Mouse (Mus musculus): ENCODE measurements around the gene Cdc42ep1. TPM values are rescaled to one million over a fixed set of nuclear protein-coding genes. Genes with fewer than 3 reads are reported as not detected.
A peak's percentile ranks its signal among the peaks of the same experiment; 100 is the strongest.

Gene Cdc42ep1
- total and polyA plus RNA-seq, 2 experiments from 2014 or later, result 8.3 to 13.5 TPM

DNA sequence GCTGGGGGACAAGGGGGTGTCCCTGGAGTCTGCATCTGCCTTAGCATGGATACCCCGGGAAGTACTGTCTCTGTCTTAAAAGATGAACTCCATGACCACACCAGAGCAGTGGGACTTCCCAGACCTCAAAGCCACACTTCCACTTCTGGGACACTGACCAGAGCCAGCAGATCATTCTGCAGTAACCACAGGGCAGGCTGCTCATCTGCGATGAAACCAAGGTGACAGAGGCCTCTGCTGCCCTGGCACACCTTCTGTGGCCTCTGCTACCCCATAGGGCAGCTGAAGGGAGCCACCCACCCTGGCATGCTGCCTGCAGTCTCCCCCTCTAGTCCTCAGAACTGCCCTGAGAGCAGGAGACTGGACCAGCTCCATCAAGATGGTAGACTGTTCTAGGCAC is 53.3 kb downstream of the Cdc42ep1 start:
- 0 out of 2 replicates have a peak, but pooled peaks cover 4% of the 10 kb centered on the region for H3K27me3 ChIP-seq (ENCODE audit: insufficient read depth, low read length)
- no peak overlapping the region for H3K9ac ChIP-seq
- no peak overlapping the region for H3K27ac ChIP-seq (ENCODE audit: low read depth, low read length)
- no peaks in the 10 kb centered on the region for H3K4me1 ChIP-seq (ENCODE audit: insufficient read depth)
- WGBS, result 82% methylated on average over 2 of the region's 2 CpGs
- peaks cover 27% of the 10 kb centered on the region for H3K36me3 ChIP-seq (ENCODE audit: insufficient read depth)
- ATAC-seq, result no peak
- TF ChIP-seq CTCF (IDR thresholded peaks at IDR 0.05; ENCODE audit: low read depth), result no peak
- H3K9me3 ChIP-seq (ENCODE audit: low read length), result no peaks in the 10 kb centered on the region
- DNase-seq, result no peak
- H3K4me2 ChIP-seq (ENCODE audit: low read depth), result no peak overlapping the region
- H3K4me3 ChIP-seq (ENCODE audit: low read depth, low read length), result no peak overlapping the region

DNA sequence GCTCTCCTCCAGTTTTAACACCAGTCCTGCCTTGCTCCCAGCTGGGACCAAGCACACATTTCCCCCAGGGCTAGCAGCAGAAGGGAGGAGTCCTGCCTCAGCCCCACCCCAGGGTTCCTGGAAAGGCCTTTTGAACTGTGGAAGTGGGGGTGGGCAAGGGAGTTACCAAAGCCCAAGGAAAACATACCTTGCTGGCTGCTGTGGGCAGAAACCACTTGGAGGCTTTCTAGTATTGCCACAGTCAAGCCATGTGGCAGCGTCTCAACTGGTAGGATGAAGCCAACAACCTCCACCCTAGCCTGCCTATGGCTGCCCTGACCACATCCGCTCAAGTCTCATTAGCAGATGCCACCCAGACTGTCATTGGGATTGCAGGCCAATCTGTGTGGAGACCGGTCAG is 53.7 kb downstream of the Cdc42ep1 start:
- Histone ChIP-seq H3K4me3 (ENCODE audit: low read depth, low read length) (no peak overlapping the region), H3K9ac (no peak overlapping the region), H3K27me3 (ENCODE audit: insufficient read depth, low read length) (0 out of 2 replicates have a peak, but pooled peaks cover 4% of the 10 kb centered on the region), H3K27ac (ENCODE audit: low read depth, low read length) (no peak overlapping the region), H3K4me1 (ENCODE audit: insufficient read depth) (no peaks in the 10 kb centered on the region), H3K36me3 (ENCODE audit: insufficient read depth) (peaks cover 23% of the 10 kb centered on the region), H3K4me2 (ENCODE audit: low read depth) (no peak overlapping the region), H3K9me3 (ENCODE audit: low read length) (no peaks in the 10 kb centered on the region)
- DNase-seq, result no peak
- TF ChIP-seq CTCF (IDR thresholded peaks at IDR 0.05; ENCODE audit: low read depth), result no peak
- no peak for ATAC-seq
- 86% methylated on average over 3 of the region's 3 CpGs for WGBS

- WGBS, result 92% methylated on average over 4 of the region's 4 CpGs
- DNase-seq (no peak), ATAC-seq (no peak)
Observed at GRCm38 (mm10) chr15:78897488-78897887, 55.1 kb downstream of the Cdc42ep1 start.

DNA sequence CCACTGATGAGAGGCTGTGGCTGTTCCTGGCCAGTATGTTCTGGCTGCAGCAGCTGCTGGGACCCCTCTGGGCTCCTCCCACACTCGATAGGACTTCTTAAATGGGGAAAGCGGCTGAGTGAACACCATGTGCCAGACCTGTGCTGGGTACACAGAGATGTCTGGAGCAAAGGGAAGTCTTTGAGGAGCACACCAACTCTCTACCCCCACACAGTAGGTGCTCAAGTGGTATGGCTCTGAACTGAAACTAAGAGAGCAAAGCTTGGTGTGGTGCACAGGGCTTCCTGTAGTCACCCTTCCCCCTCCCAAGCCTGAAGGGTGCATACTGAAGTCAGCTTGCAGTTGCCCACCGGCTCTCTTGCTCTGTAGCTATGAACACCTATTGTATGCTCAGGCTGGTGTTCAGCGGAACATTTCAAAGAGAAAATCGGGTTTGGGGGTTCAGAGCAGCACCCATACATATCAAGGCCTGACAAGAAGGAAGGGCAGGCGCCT is 56.1 kb downstream of the Cdc42ep1 start:
- no peak for DNase-seq
- Histone ChIP-seq H3K27ac (ENCODE audit: low read depth, low read length) (no peak overlapping the region), H3K4me2 (ENCODE audit: low read depth) (no peak overlapping the region)

More at GRCm38 (mm10) chr15:78897488-78897887, 55.1 kb downstream of the Cdc42ep1 start:
- Histone ChIP-seq H3K9me3 (ENCODE audit: low read length) (no peaks in the 10 kb centered on the region), H3K27me3 (ENCODE audit: insufficient read depth, low read length) (0 out of 2 replicates have a peak, but pooled peaks cover 4% of the 10 kb centered on the region), H3K36me3 (ENCODE audit: insufficient read depth) (peaks cover 10% of the 10 kb centered on the region), H3K4me2 (ENCODE audit: low read depth) (no peak overlapping the region), H3K4me1 (ENCODE audit: insufficient read depth) (no peaks in the 10 kb centered on the region), H3K9ac (no peak overlapping the region), H3K4me3 (ENCODE audit: low read depth, low read length) (no peak overlapping the region), H3K27ac (ENCODE audit: low read depth, low read length) (no peak overlapping the region)
- no peak for TF ChIP-seq CTCF (IDR thresholded peaks at IDR 0.05; ENCODE audit: low read depth)

GRCm38 (mm10) chr15:78899409-78899739 is 57.0 kb downstream of the Cdc42ep1 start, which contains the start of gene Gm49510:
Gene Gm49510 (plus strand): TSS chr15:78899667.
- H3K9me3 ChIP-seq (ENCODE audit: low read length), result no peaks in the 10 kb centered on the region
- no peak for TF ChIP-seq CTCF (IDR thresholded peaks at IDR 0.05; ENCODE audit: low read depth)
- no peak for ATAC-seq
- H3K4me2 ChIP-seq (ENCODE audit: low read depth), result peak within 1 kb of the TSS; percentile 98
- 4% methylated on average over 20 of the region's 20 CpGs for WGBS
- 0 out of 2 replicates have a peak within 1 kb of the TSS, but pooled peaks have one; percentile 35 for H3K27ac ChIP-seq (ENCODE audit: low read depth, low read length)
- no peak for DNase-seq
- peak within 1 kb of the TSS; percentile 56 for H3K9ac ChIP-seq
- peak within 1 kb of the TSS; percentile 48 for H3K4me3 ChIP-seq (ENCODE audit: low read depth, low read length)
- H3K27me3 ChIP-seq (ENCODE audit: insufficient read depth, low read length), result 0 out of 2 replicates have a peak, but pooled peaks cover 4% of the 10 kb centered on the region
- H3K36me3 ChIP-seq (ENCODE audit: insufficient read depth), result no peaks in the 10 kb centered on the region
- no peaks in the 10 kb centered on the region for H3K4me1 ChIP-seq (ENCODE audit: insufficient read depth)

More for the DNA sequence above, 56.1 kb downstream of the Cdc42ep1 start:
- ATAC-seq, result no peak
- 59% methylated on average over 6 of the region's 6 CpGs for WGBS
- Histone ChIP-seq H3K4me3 (ENCODE audit: low read depth, low read length) (no peak overlapping the region), H3K4me1 (ENCODE audit: insufficient read depth) (no peaks in the 10 kb centered on the region), H3K36me3 (ENCODE audit: insufficient read depth) (no peaks in the 10 kb centered on the region; the same call in 1 of the 2 replicates), H3K9ac (no peak overlapping the region), H3K27me3 (ENCODE audit: insufficient read depth, low read length) (0 out of 2 replicates have a peak, but pooled peaks cover 4% of the 10 kb centered on the region), H3K9me3 (ENCODE audit: low read length) (no peaks in the 10 kb centered on the region)
- TF ChIP-seq CTCF (IDR thresholded peaks at IDR 0.05; ENCODE audit: low read depth), result no peak

DNA sequence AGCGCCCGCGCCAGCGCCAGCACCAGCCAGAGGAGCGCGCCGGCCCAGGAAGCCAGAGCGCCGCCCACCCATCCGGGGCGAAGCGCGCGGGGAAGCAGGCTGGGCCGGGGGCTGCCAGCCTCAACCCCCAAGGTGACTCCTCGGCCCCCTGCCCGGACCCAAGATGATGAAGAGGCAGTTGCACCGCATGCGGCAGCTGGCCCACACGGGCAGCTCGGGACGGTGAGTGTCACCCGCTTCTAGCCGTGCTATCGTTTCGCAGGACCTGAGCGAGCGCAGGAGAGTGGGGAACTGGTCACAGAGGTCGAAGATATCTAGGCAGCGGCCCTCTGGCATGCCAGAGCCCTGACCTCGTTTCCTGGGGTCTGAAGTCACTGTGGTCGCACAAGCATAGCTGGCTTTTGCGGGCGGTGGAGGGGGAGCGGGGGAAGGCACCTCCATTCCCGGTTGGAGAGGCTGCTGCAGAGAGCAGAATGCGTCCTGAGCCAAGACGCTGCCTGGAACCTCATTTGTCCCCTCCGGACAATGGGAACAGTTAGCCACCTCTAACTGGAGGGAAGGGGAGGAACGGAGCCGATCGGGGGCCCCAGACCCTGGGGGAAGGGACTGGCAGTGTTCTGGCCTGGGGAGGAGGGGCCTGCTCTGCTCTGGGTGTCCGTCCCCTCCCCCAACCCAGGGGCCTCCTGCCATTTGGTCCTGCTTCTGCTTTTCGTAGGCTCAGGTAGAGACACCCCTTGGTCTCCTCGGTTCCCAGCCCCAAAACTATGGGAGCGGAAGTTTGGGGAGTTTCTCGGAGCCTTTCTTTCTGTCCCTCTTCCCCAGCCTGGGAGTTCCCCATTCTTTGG is 57.5 kb downstream of the Cdc42ep1 start, which contains the start of gene Sh3bp1:
TSS of gene Sh3bp1 (plus strand) at position 29 of the 845 bp plus-strand sequence.
- Histone ChIP-seq H3K4me2 (ENCODE audit: low read depth) (peak within 1 kb of the TSS; percentile 98), H3K9ac (peak within 1 kb of the TSS; percentile 56), H3K4me1 (ENCODE audit: insufficient read depth) (no peaks in the 10 kb centered on the region), H3K36me3 (ENCODE audit: insufficient read depth) (no peaks in the 10 kb centered on the region), H3K27me3 (ENCODE audit: insufficient read depth, low read length) (0 out of 2 replicates have a peak, but pooled peaks cover 4% of the 10 kb centered on the region), H3K4me3 (ENCODE audit: low read depth, low read length) (peak within 1 kb of the TSS; percentile 48), H3K9me3 (ENCODE audit: low read length) (no peaks in the 10 kb centered on the region), H3K27ac (ENCODE audit: low read depth, low read length) (0 out of 2 replicates have a peak within 1 kb of the TSS, but pooled peaks have one; percentile 35)
- peak; percentile 59; the same call in 1 of the 2 replicates for ATAC-seq
- no peak for TF ChIP-seq CTCF (IDR thresholded peaks at IDR 0.05; ENCODE audit: low read depth)
- WGBS, result 2% methylated on average over 46 of the region's 47 CpGs
- peak; percentile 50 for DNase-seq

Small RNA genes within 50 kb of the gene (microRNA-seq; reads per million reads assigned to microRNA genes)
- gene Mir6955, result 0.39 to 0.49 reads per million in 2 experiments

Other genes starting within 250 kb of the Cdc42ep1 start
- 5.5 and 9.8 TPM in 2 replicates for gene Cyth4, start 245.6 kb upstream of the Cdc42ep1 start, total RNA-seq (2014; rRNA removed)
- 3.9 and 5.5 TPM in 2 replicates for gene Cyth4, start 245.6 kb upstream of the Cdc42ep1 start, polyA plus RNA-seq (2015; fragmentation: Nextera tagmentation; extraction: Ambion mirVana)
- gene Elfn2, start 123.9 kb upstream of the Cdc42ep1 start, total RNA-seq (2014; rRNA removed), result 33.9 and 51.6 TPM in 2 replicates
- 8.1 and 10.1 TPM in 2 replicates for gene Elfn2, start 123.9 kb upstream of the Cdc42ep1 start, polyA plus RNA-seq (2015; fragmentation: Nextera tagmentation; extraction: Ambion mirVana)
- 6.4 and 11.4 TPM in 2 replicates for gene Mfng, start 69.1 kb upstream of the Cdc42ep1 start, total RNA-seq (2014; rRNA removed)
- 16.0 and 16.8 TPM in 2 replicates for gene Mfng, start 69.1 kb upstream of the Cdc42ep1 start, polyA plus RNA-seq (2015; fragmentation: Nextera tagmentation; extraction: Ambion mirVana)
- gene Card10, start 39.6 kb upstream of the Cdc42ep1 start, total RNA-seq (2014; rRNA removed), result 0.57 and 0.77 TPM in 2 replicates
- gene Card10, start 39.6 kb upstream of the Cdc42ep1 start, polyA plus RNA-seq (2015; fragmentation: Nextera tagmentation; extraction: Ambion mirVana), result 1.2 and 1.7 TPM in 2 replicates
- not detected in 2 replicates for gene Lgals2, start 12.9 kb downstream of the Cdc42ep1 start, total RNA-seq (2014; rRNA removed)
- gene Lgals2, start 12.9 kb downstream of the Cdc42ep1 start, polyA plus RNA-seq (2015; fragmentation: Nextera tagmentation; extraction: Ambion mirVana), result 0.52 TPM in 1 of 2 replicates, not detected in the other
- gene Gga1, start 34.6 kb downstream of the Cdc42ep1 start, total RNA-seq (2014; rRNA removed), result 37.0 and 42.9 TPM in 2 replicates
- 54.8 and 55.7 TPM in 2 replicates for gene Gga1, start 34.6 kb downstream of the Cdc42ep1 start, polyA plus RNA-seq (2015; fragmentation: Nextera tagmentation; extraction: Ambion mirVana)
- gene Gm49510, start 57.0 kb downstream of the Cdc42ep1 start, total RNA-seq (2014; rRNA removed), result not detected in 2 replicates
- gene Gm49510, start 57.0 kb downstream of the Cdc42ep1 start, polyA plus RNA-seq (2015; fragmentation: Nextera tagmentation; extraction: Ambion mirVana), result not detected in 2 replicates
- gene Sh3bp1, start 57.1 kb downstream of the Cdc42ep1 start, total RNA-seq (2014; rRNA removed), result 2.0 and 6.4 TPM in 2 replicates
- gene Sh3bp1, start 57.1 kb downstream of the Cdc42ep1 start, polyA plus RNA-seq (2015; fragmentation: Nextera tagmentation; extraction: Ambion mirVana), result 3.3 and 4.3 TPM in 2 replicates
- 263 and 283 TPM in 2 replicates for gene Pdxp, start 71.3 kb downstream of the Cdc42ep1 start, total RNA-seq (2014; rRNA removed)
- gene Pdxp, start 71.3 kb downstream of the Cdc42ep1 start, polyA plus RNA-seq (2015; fragmentation: Nextera tagmentation; extraction: Ambion mirVana), result 174 and 175 TPM in 2 replicates
- gene Lgals1, start 84.1 kb downstream of the Cdc42ep1 start, total RNA-seq (2014; rRNA removed), result 31.8 and 43.6 TPM in 2 replicates
- gene Lgals1, start 84.1 kb downstream of the Cdc42ep1 start, polyA plus RNA-seq (2015; fragmentation: Nextera tagmentation; extraction: Ambion mirVana), result 63.2 and 99.4 TPM in 2 replicates
- gene Nol12, start 92.3 kb downstream of the Cdc42ep1 start, total RNA-seq (2014; rRNA removed), result 11.2 and 17.6 TPM in 2 replicates
- 60.3 and 64.2 TPM in 2 replicates for gene Nol12, start 92.3 kb downstream of the Cdc42ep1 start, polyA plus RNA-seq (2015; fragmentation: Nextera tagmentation; extraction: Ambion mirVana)
- 36.7 and 40.5 TPM in 2 replicates for gene Triobp, start 105.1 kb downstream of the Cdc42ep1 start, total RNA-seq (2014; rRNA removed)
- 25.1 and 30.5 TPM in 2 replicates for gene Triobp, start 105.1 kb downstream of the Cdc42ep1 start, polyA plus RNA-seq (2015; fragmentation: Nextera tagmentation; extraction: Ambion mirVana)
- gene H1f0, start 185.8 kb downstream of the Cdc42ep1 start, total RNA-seq (2014; rRNA removed), result 198 and 209 TPM in 2 replicates
- 224 and 248 TPM in 2 replicates for gene H1f0, start 185.8 kb downstream of the Cdc42ep1 start, polyA plus RNA-seq (2015; fragmentation: Nextera tagmentation; extraction: Ambion mirVana)
- gene Galr3, start 199.3 kb downstream of the Cdc42ep1 start, total RNA-seq (2014; rRNA removed), result 0.62 TPM in 1 of 2 replicates, not detected in the other
- gene Galr3, start 199.3 kb downstream of the Cdc42ep1 start, polyA plus RNA-seq (2015; fragmentation: Nextera tagmentation; extraction: Ambion mirVana), result 0.12 and 0.20 TPM in 2 replicates
- 43.3 and 50.5 TPM in 2 replicates for gene Ankrd54, start 220.3 kb downstream of the Cdc42ep1 start, total RNA-seq (2014; rRNA removed)
- gene Ankrd54, start 220.3 kb downstream of the Cdc42ep1 start, polyA plus RNA-seq (2015; fragmentation: Nextera tagmentation; extraction: Ambion mirVana), result 41.2 and 45.8 TPM in 2 replicates
- 213 and 218 TPM in 2 replicates for gene Eif3l, start 232.6 kb downstream of the Cdc42ep1 start, total RNA-seq (2014; rRNA removed)
- 179 and 191 TPM in 2 replicates for gene Eif3l, start 232.6 kb downstream of the Cdc42ep1 start, polyA plus RNA-seq (2015; fragmentation: Nextera tagmentation; extraction: Ambion mirVana)

Measured in forebrain, postnatal 0 days (tissue).